Mouse (Mus musculus): ENCODE data around the gene Cald1. TPM values are rescaled to one million over a fixed set of nuclear protein-coding genes. Genes with fewer than 3 reads are reported as not detected.

Cald1 gene
- polyA plus RNA-seq, 1 experiment from 2014 or later = 132 TPM

DNA sequence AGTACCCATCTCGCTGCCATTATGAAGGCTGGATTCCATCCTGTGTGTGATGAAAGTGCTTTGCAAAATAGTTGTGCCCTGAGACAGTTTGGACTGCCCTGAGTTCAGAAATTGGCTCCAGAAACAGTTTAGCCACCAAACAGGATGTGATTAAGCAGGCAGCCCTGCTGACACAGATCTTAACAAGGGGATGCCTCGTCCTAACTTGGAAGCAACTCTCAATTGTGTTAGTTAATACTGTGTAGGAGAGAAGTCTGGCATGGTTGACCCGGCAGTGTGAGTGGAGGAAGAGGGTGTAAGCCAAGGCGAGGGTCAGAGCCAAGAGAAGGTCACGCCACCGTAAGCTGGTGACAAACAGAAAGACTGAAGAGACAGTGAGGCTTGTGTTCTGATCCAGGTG lies 123.4 kb downstream of the Cald1 start:
- Histone ChIP-seq H3K4me1 (replicated peaks; ENCODE audit: control insufficient read depth, insufficient read depth, low read length) (peaks cover 4% of the 10 kb centered on the region; the same call in 1 of the 2 replicates), H3K4me2 (ENCODE audit: low read depth, low read length, severe bottlenecking) (no peak overlapping the region), H3K4me3 (ENCODE audit: low read depth, low read length) (no peak overlapping the region), H3K27me3 (ENCODE audit: control insufficient read depth, insufficient read depth, low read length) (no peaks in the 10 kb centered on the region), H3K36me3 (ENCODE audit: control insufficient read depth, insufficient read depth, low read length) (no peaks in the 10 kb centered on the region), H3K9me3 (ENCODE audit: control insufficient read depth, low read length) (no peaks in the 10 kb centered on the region), H3K27ac (ENCODE audit: low read depth, low read length) (no peak overlapping the region), H3K9ac (ENCODE audit: low read length) (no peak overlapping the region)
- 81% methylated on average over 6 of the region's 6 CpGs for WGBS
- ATAC-seq (replicated peaks; ENCODE audit: low FRiP score) (no peak), DNase-seq (ENCODE audit: low spot score) (no peak)

DNA sequence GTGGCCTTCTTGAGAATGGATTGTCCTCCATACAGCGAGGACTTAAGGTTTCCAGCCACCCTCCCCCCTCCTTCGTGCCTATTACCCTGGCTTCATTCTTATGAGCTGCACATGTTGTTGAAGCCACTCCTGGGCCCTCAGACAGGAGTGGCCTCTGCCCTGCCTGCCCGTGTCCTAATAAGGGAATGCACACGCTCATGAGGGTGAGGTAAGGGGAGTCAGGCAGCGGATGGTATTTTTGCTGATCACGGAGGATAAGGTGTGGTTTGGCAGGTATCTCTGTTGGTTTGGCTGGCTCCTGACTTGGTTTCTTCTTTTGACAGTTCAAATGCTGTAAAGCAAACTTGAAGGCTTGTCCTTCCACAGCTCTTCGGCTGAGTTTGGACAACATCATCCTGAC lies 124.4 kb downstream of the Cald1 start:
- Histone ChIP-seq H3K4me1 (replicated peaks; ENCODE audit: control insufficient read depth, insufficient read depth, low read length) (no peaks in the 10 kb centered on the region; the same call in 1 of the 2 replicates), H3K36me3 (ENCODE audit: control insufficient read depth, insufficient read depth, low read length) (no peaks in the 10 kb centered on the region), H3K9ac (ENCODE audit: low read length) (no peak overlapping the region), H3K27me3 (ENCODE audit: control insufficient read depth, insufficient read depth, low read length) (no peaks in the 10 kb centered on the region), H3K4me2 (ENCODE audit: low read depth, low read length, severe bottlenecking) (no peak overlapping the region), H3K27ac (ENCODE audit: low read depth, low read length) (no peak overlapping the region), H3K9me3 (ENCODE audit: control insufficient read depth, low read length) (no peaks in the 10 kb centered on the region), H3K4me3 (ENCODE audit: low read depth, low read length) (no peak overlapping the region)
- ATAC-seq (replicated peaks; ENCODE audit: low FRiP score) (no peak), DNase-seq (ENCODE audit: low spot score) (no peak)
- 79% methylated on average over 7 of the region's 7 CpGs for WGBS

DNA sequence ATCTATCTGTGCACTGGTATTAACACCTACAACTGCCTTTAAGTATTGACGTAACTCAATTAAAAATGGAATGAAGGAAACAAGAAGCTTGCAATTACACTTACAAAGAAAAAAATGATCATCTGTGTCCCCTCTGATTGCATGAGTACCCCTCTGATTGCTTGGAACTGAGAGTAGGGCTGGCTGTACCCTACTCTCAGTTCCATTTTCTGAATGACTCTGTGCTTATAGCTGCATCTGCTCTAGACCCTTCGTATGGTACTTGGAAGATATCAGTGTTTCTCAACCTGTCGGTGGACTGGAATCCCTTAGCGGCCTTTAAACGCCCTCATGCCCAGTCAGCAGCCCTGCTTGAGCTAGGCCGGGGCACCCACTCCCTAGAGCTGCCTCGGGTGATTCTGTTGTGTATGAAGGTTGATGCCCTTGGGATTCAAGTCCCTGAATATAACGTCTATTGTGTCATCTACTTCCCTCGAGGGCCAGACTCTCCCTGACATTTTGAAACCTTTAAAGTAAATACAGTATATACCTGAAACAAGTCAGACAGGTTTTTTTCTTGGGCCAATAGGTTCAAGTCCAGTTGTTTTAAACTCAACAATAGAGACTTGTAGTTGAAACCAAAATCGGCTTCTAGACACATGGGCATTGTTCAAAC lies 125.1 kb downstream of the Cald1 start:
- WGBS = 93% methylated on average over 10 of the region's 10 CpGs
- H3K4me3 ChIP-seq (ENCODE audit: low read depth, low read length) = no peak overlapping the region
- DNase-seq (ENCODE audit: low spot score) (no peak), ATAC-seq (replicated peaks; ENCODE audit: low FRiP score) (no peak)
- H3K27me3 ChIP-seq (ENCODE audit: control insufficient read depth, insufficient read depth, low read length) = no peaks in the 10 kb centered on the region
- H3K4me1 ChIP-seq (replicated peaks; ENCODE audit: control insufficient read depth, insufficient read depth, low read length) = no peaks in the 10 kb centered on the region; the same call in 1 of the 2 replicates
- H3K27ac ChIP-seq (ENCODE audit: low read depth, low read length) = no peak overlapping the region
- no peak overlapping the region for H3K4me2 ChIP-seq (ENCODE audit: low read depth, low read length, severe bottlenecking)
- no peak overlapping the region for H3K9ac ChIP-seq (ENCODE audit: low read length)
- H3K9me3 ChIP-seq (ENCODE audit: control insufficient read depth, low read length) = no peaks in the 10 kb centered on the region
- H3K36me3 ChIP-seq (ENCODE audit: control insufficient read depth, insufficient read depth, low read length) = no peaks in the 10 kb centered on the region

DNA sequence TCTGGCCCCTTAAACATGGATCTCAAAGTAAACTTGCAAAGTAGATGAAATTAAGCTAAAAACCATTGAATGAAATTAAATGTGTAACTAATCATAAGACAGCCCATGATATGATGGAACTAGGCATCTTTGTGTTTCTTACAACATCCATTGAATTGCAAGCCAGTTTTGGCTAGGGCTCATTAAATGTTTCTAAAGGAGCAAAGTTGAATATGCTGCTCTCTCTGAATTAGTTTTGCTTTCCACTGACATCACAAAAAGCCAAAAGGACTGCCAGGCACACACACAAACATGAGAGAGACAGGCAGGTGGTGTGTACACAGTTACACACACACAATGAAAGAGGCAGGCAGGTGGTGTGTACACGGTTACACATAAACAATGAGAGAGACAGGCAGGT lies 127.4 kb downstream of the Cald1 start:
- Histone ChIP-seq H3K36me3 (ENCODE audit: control insufficient read depth, insufficient read depth, low read length) (no peaks in the 10 kb centered on the region), H3K4me3 (ENCODE audit: low read depth, low read length) (no peak overlapping the region), H3K27ac (ENCODE audit: low read depth, low read length) (no peak overlapping the region), H3K4me2 (ENCODE audit: low read depth, low read length, severe bottlenecking) (no peak overlapping the region), H3K9ac (ENCODE audit: low read length) (no peak overlapping the region), H3K4me1 (replicated peaks; ENCODE audit: control insufficient read depth, insufficient read depth, low read length) (no peaks in the 10 kb centered on the region; the same call in 1 of the 2 replicates), H3K9me3 (ENCODE audit: control insufficient read depth, low read length) (no peaks in the 10 kb centered on the region), H3K27me3 (ENCODE audit: control insufficient read depth, insufficient read depth, low read length) (no peaks in the 10 kb centered on the region)
- ATAC-seq (replicated peaks; ENCODE audit: low FRiP score) (no peak), DNase-seq (ENCODE audit: low spot score) (no peak)
- 75% methylated on average over 1 of the region's 1 CpGs for WGBS

DNA sequence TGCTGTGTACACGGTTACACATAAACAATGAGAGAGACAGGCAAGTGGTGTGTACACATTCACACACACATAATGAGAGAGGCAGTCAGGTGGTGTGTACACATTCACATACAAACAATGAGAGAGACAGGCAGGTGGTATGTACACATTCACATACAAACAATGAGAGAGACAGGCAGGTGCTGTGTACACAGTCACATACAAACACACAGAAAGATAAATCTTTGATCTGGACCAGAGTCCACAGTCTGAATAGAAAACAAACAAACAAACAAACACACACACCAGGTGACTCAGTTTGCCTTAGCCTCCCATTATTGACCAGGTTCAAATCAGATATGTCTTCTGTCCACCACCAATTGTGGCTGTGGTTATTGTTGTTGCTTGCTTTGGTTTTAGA lies 127.8 kb downstream of the Cald1 start:
- ATAC-seq (replicated peaks; ENCODE audit: low FRiP score) (no peak), DNase-seq (ENCODE audit: low spot score) (no peak)
- Histone ChIP-seq H3K9ac (ENCODE audit: low read length) (no peak overlapping the region), H3K4me3 (ENCODE audit: low read depth, low read length) (no peak overlapping the region), H3K36me3 (ENCODE audit: control insufficient read depth, insufficient read depth, low read length) (no peaks in the 10 kb centered on the region), H3K27me3 (ENCODE audit: control insufficient read depth, insufficient read depth, low read length) (no peaks in the 10 kb centered on the region), H3K4me1 (replicated peaks; ENCODE audit: control insufficient read depth, insufficient read depth, low read length) (no peaks in the 10 kb centered on the region; the same call in 1 of the 2 replicates), H3K4me2 (ENCODE audit: low read depth, low read length, severe bottlenecking) (no peak overlapping the region), H3K9me3 (ENCODE audit: control insufficient read depth, low read length) (no peaks in the 10 kb centered on the region), H3K27ac (ENCODE audit: low read depth, low read length) (no peak overlapping the region)
- WGBS = 67% methylated on average over 1 of the region's 1 CpGs

DNA sequence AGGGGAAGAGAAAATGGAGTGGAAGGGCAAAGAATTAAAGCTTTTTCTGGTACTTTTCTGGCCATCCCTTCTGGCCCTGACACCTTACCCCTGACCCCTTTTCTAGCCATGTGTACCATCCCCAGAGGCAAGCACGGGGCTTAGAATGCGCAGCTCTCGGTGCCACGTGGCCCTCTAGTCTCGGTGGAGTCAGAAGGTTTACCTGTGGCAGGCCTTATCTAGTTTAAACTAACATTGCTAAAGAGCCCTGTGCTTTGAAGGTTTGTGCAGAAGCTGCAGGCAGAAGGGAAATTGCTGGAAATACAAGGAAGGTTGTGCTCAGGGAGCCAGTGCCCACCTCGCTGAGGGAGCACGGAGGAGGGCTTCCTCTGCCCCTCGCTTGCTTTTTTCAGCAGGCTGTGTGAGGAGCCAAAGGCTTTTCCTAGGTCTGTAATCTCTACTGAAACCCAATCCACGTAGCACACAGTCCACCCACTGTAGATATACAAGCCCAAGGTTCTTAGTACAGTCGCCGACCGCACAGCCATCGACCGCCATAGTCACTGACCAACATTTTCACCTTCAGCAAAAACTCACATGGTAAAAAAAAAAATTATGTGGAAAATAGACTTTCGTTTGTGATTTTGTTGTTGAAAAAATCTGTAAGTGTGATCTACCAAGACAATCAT lies 129.2 kb downstream of the Cald1 start:
- no peak overlapping the region for H3K4me2 ChIP-seq (ENCODE audit: low read depth, low read length, severe bottlenecking)
- H3K27ac ChIP-seq (ENCODE audit: low read depth, low read length) = no peak overlapping the region
- no peaks in the 10 kb centered on the region for H3K36me3 ChIP-seq (ENCODE audit: control insufficient read depth, insufficient read depth, low read length)
- ATAC-seq (replicated peaks; ENCODE audit: low FRiP score) = no peak
- DNase-seq (ENCODE audit: low spot score) = no peak
- 85% methylated on average over 15 of the region's 15 CpGs for WGBS
- H3K27me3 ChIP-seq (ENCODE audit: control insufficient read depth, insufficient read depth, low read length) = no peaks in the 10 kb centered on the region
- H3K4me3 ChIP-seq (ENCODE audit: low read depth, low read length) = no peak overlapping the region
- no peak overlapping the region for H3K9ac ChIP-seq (ENCODE audit: low read length)
- no peaks in the 10 kb centered on the region; the same call in 1 of the 2 replicates for H3K4me1 ChIP-seq (replicated peaks; ENCODE audit: control insufficient read depth, insufficient read depth, low read length)
- no peaks in the 10 kb centered on the region for H3K9me3 ChIP-seq (ENCODE audit: control insufficient read depth, low read length)

DNA sequence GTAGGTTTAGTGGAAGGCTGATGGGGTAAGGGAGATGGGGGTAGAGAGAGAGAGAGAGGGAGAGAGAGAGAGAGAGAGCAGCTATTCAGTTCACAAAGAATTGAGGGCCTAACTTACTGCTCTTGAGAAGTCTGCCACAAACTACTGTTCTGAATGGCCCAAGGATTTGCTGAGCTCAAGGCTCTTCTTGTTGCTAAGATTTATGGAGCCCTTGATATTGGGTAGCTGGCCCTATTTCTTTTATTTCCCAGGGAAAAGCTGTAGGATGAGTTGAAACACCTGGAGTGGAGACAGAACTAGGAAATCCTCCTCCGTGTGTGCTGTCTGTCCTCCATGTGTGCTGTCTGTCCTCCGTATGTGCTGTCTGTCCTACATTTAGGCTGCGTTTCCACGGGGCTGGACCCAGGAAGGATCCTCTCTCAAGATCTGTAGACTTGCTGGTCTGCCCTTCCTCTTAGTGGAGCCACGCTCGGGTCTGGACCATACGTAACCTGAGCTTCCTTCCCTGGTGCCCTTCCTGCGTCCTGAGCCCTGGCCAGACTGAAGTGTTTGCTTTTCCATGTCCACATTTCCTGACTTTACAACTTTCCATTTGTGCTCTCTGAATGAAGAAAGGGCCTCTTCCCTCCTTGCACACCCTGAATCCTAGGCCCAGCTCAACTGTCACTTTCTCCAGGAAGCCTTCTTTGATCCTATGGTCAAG lies 131.3 kb downstream of the Cald1 start:
- H3K9me3 ChIP-seq (ENCODE audit: control insufficient read depth, low read length) = no peaks in the 10 kb centered on the region
- no peak for DNase-seq (ENCODE audit: low spot score)
- no peak overlapping the region for H3K9ac ChIP-seq (ENCODE audit: low read length)
- no peak overlapping the region for H3K4me2 ChIP-seq (ENCODE audit: low read depth, low read length, severe bottlenecking)
- H3K27me3 ChIP-seq (ENCODE audit: control insufficient read depth, insufficient read depth, low read length) = no peaks in the 10 kb centered on the region
- H3K36me3 ChIP-seq (ENCODE audit: control insufficient read depth, insufficient read depth, low read length) = no peaks in the 10 kb centered on the region
- H3K4me1 ChIP-seq (replicated peaks; ENCODE audit: control insufficient read depth, insufficient read depth, low read length) = no peaks in the 10 kb centered on the region; the same call in 1 of the 2 replicates
- ATAC-seq (replicated peaks; ENCODE audit: low FRiP score) = no peak
- H3K27ac ChIP-seq (ENCODE audit: low read depth, low read length) = no peak overlapping the region
- 81% methylated on average over 8 of the region's 8 CpGs for WGBS
- no peak overlapping the region for H3K4me3 ChIP-seq (ENCODE audit: low read depth, low read length)

DNA sequence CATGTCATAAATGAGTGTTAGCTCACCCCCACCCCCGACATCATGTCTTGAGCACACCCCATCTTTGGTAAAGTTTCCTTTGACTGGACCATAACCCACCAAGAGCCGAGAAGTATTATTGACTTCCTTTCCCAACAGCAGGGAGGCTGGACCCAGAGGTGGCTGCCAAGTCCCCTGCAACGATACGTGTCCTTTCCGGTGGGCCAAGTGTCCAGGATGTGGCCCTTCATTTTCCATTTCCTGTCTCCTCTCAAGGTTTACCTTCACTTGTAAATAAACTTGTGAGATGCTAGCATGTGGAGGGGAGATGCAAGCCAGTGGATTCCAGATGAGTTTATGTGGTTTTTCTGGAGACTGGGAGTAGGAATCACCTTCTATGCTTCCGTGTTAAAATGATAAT lies 132.7 kb downstream of the Cald1 start:
- Histone ChIP-seq H3K4me1 (replicated peaks; ENCODE audit: control insufficient read depth, insufficient read depth, low read length) (no peaks in the 10 kb centered on the region; the same call in 1 of the 2 replicates), H3K27me3 (ENCODE audit: control insufficient read depth, insufficient read depth, low read length) (no peaks in the 10 kb centered on the region), H3K4me3 (ENCODE audit: low read depth, low read length) (no peak overlapping the region), H3K9me3 (ENCODE audit: control insufficient read depth, low read length) (no peaks in the 10 kb centered on the region), H3K36me3 (ENCODE audit: control insufficient read depth, insufficient read depth, low read length) (no peaks in the 10 kb centered on the region), H3K9ac (ENCODE audit: low read length) (no peak overlapping the region), H3K4me2 (ENCODE audit: low read depth, low read length, severe bottlenecking) (no peak overlapping the region), H3K27ac (ENCODE audit: low read depth, low read length) (no peak overlapping the region)
- 85% methylated on average over 6 of the region's 6 CpGs for WGBS
- DNase-seq (ENCODE audit: low spot score) (no peak), ATAC-seq (replicated peaks; ENCODE audit: low FRiP score) (no peak)
